Mouse (Mus musculus) forebrain, embryonic 14.5 days (tissue): ENCODE measurements around the gene Ptprz1. TPM values are rescaled to one million over a fixed set of nuclear protein-coding genes. Genes with fewer than 3 reads are reported as not detected.

Experiments
- ATAC-seq: fragments of 200-750 bp; cut with Nextera tagmentation; 2 replicates; pipeline ENCODE4 v1.8.0; 2017; ENCODE audit warnings: mild to moderate bottlenecking, moderate library complexity
- DNase-seq: peaks from one replicate; pipeline ENCODE4 v3.0.0-alpha.2; 2015; ENCODE audit warnings: low spot score
- H3K27ac ChIP-seq: fragments of 300-500 bp; sonication (generic); 2 replicates; pipeline ENCODE4 v1.5.1; 2014; ENCODE audit warnings: low read depth, mild to moderate bottlenecking, control low read depth, low read length, moderate library complexity
- H3K27me3 ChIP-seq: fragments of 300-500 bp; sonication (generic); replicated peaks from 2 replicates; pipeline ENCODE4 v1.6.1; 2014; ENCODE audit warnings: low read length, control low read depth, mixed read lengths; ENCODE audit not compliant: control insufficient read depth, insufficient read depth
- H3K36me3 ChIP-seq: fragments of 300-500 bp; sonication (generic); 2 replicates; pipeline ENCODE4 v1.6.1; 2014; ENCODE audit warnings: low read length, control low read depth; ENCODE audit not compliant: control insufficient read depth, insufficient read depth
- H3K4me1 ChIP-seq: fragments of 300-500 bp; sonication (generic); 2 replicates; pipeline ENCODE4 v1.6.1; 2014; ENCODE audit warnings: antibody characterized with exemption, low read length, control low read depth; ENCODE audit not compliant: control insufficient read depth, insufficient read depth
- H3K4me2 ChIP-seq: fragments of 300-500 bp; sonication (generic); 2 replicates; pipeline ENCODE4 v1.6.1; 2014; ENCODE audit warnings: mild to moderate bottlenecking, control low read depth, low read length
- H3K4me3 ChIP-seq: fragments of 300-500 bp; sonication (generic); 2 replicates; pipeline ENCODE4 v1.5.1; 2014; ENCODE audit warnings: low read depth, low read length, control low read depth
- H3K9ac ChIP-seq: fragments of 300-500 bp; sonication (generic); 2 replicates; pipeline ENCODE4 v1.6.1; 2014; ENCODE audit warnings: mild to moderate bottlenecking, low read length, control low read depth, moderate library complexity
- H3K9me3 ChIP-seq: fragments of 300-500 bp; sonication (generic); replicated peaks from 2 replicates; pipeline ENCODE4 v1.6.1; 2016; ENCODE audit warnings: low read length, control low read depth, mixed read lengths; ENCODE audit not compliant: control insufficient read depth
- WGBS: fragments of 180-500 bp; shearing (Covaris S2); extraction: QIAGEN DNeasy Blood & Tissue Kit; methylation state at CpG from one replicate; pipeline ENCODE4 v1.1.7; 2014; 5-methylcytosine and 5-hydroxymethylcytosine counted together
- polyA plus RNA-seq: library from polyadenylated mRNA; unstranded; fragments of >200 nt; fragmentation: Nextera tagmentation; extraction: Ambion mirVana; gene quantifications from 2 replicates; pipeline ENCODE4 v1.2.1, GENCODE M21; 2014

Gene Ptprz1
- polyA plus RNA-seq, 1 experiment from 2014 or later, result 80.5 TPM

DNA sequence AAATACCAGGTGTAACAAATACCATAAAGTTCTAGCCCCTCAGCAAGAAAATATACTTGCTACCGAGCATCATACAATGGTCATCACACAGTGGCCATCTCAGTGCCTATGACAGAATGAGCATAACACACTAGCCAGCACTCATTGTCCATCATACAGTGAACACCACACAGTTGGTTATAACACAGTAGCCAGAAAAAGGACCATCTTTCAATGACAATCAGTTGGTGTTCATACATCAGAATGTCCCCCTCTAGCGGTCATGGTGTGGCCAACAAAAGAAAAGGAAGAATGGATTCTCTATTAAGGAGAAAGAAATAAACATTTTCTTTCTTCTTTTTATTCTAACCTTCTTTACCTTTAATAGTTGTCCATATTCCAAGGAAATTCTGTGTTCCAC is 92.8 kb downstream of the Ptprz1 start:
- H3K4me3 ChIP-seq, result no peak overlapping the region
- no peak overlapping the region for H3K9ac ChIP-seq
- no peaks in the 10 kb centered on the region for H3K4me1 ChIP-seq
- peaks cover 18% of the 10 kb centered on the region for H3K36me3 ChIP-seq
- H3K27ac ChIP-seq, result no peak overlapping the region
- no peaks in the 10 kb centered on the region for H3K27me3 ChIP-seq
- peak; percentile 80 for DNase-seq
- WGBS, result 48% methylated on average over 2 of the region's 2 CpGs
- ATAC-seq, result peak; percentile 57; the same call in 1 of the 2 replicates
- H3K9me3 ChIP-seq, result peaks cover 4% of the 10 kb centered on the region; the same call in 1 of the 2 replicates
- no peak overlapping the region for H3K4me2 ChIP-seq

DNA sequence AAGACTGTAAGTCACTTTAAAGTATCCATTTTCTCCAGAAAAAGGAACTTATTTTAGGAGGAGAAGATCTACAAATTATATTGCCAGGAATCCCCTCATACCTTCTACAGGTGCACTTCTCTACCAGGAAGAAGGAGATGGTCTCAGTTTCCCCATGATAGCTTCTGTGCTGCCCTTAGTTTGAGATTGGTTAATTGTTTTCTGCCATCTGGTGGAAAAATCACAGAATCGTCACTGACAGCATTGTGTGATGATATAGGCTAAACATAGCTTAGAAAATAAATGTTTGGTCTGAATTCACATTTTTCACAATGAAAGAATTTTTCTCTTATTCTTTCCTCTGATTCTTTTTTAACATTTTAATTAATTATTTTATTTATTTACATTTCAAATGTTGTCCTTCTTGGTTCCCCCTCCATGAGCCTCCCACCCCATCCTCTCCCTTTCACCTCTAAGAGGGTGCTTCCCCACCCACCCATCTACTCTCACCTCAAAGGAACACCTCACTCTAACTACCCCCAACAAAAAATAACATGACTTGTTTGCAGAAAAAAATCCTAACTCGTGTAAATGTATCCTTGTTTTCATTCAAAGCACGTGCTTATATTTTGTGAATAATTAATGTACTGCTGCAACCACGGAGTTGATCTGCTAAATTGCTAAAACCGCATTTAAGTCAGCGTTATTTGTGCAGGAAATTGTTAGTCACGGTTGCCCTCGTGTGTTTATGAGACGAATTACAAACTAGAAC is 108.6 kb downstream of the Ptprz1 start:
- H3K9me3 ChIP-seq, result peaks cover 11% of the 10 kb centered on the region
- no peak overlapping the region for H3K9ac ChIP-seq
- ATAC-seq, result peak; percentile 91
- peak overlapping the region; percentile 36 for H3K4me2 ChIP-seq
- DNase-seq, result peak; percentile 91
- no peak overlapping the region for H3K4me3 ChIP-seq
- H3K27ac ChIP-seq, result no peak overlapping the region
- WGBS, result 2% methylated on average over 9 of the region's 9 CpGs
- H3K4me1 ChIP-seq, result no peaks in the 10 kb centered on the region
- H3K36me3 ChIP-seq, result peaks cover 12% of the 10 kb centered on the region
- H3K27me3 ChIP-seq, result no peaks in the 10 kb centered on the region

DNA sequence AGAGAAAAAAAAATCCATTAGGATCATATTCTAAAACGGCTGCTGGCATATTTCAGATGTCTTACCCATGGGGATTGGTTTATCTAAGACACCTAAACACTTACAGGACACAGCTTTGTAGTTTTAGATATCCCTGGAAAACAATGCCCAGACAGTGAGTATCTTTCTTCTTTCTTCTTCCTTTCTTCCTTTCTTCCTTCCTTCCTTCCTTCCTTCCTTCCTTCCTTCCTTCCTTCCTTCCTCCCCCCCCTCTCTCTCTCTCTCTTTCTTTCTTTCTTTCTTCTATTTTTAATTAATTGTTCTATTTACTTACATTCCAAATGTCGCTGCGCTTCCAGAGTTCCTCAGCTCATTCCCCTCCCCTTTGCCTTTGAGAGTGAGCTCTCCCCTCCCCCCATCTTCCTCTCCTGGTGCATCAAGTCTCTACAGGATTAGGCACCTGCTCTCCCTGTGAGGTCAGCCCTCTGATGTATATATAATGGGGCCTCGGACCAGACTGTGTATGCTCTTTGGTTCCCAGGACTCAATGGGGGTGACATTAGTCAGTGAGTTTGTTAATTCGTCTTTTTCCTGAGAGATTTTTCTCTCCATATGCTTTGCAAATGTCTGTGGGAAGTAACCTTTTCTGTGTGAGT is 109.3 kb downstream of the Ptprz1 start:
- Histone ChIP-seq H3K4me1 (no peaks in the 10 kb centered on the region), H3K27ac (no peak overlapping the region), H3K4me3 (no peak overlapping the region), H3K9ac (no peak overlapping the region), H3K4me2 (peak overlapping the region; percentile 36; the same call in 1 of the 2 replicates), H3K36me3 (peaks cover 9% of the 10 kb centered on the region), H3K27me3 (no peaks in the 10 kb centered on the region), H3K9me3 (peaks cover 10% of the 10 kb centered on the region)
- DNase-seq (peak; percentile 31), ATAC-seq (peak; percentile 51)
- 4% methylated on average over 5 of the region's 5 CpGs for WGBS

DNA sequence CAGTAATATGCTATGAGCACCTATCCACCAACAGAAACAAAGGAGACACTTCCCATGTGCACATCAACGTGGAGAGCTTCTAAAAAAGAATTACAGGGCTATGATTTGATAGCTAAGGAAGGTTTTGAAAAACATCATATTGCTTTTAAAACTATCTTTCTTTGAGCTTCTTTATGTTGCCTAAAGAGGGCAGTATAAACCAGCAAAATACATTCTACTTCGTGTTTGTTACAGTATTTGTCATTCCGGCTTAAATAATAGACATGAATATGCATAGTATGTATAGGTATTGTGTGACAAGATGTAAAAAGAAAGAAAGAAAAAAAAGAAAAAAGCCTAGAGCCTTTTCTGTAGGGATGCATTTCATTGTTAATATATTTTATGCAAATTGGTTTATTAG is 127.8 kb downstream of the Ptprz1 start:
- Histone ChIP-seq H3K36me3 (peaks cover 30% of the 10 kb centered on the region), H3K4me1 (no peaks in the 10 kb centered on the region), H3K27me3 (no peaks in the 10 kb centered on the region), H3K4me2 (no peak overlapping the region), H3K9me3 (no peaks in the 10 kb centered on the region), H3K9ac (no peak overlapping the region), H3K4me3 (no peak overlapping the region), H3K27ac (no peak overlapping the region)
- ATAC-seq (peak; percentile 48; the same call in 1 of the 2 replicates), DNase-seq (peak; percentile 29)
- 32% methylated on average over 3 of the region's 3 CpGs for WGBS

DNA sequence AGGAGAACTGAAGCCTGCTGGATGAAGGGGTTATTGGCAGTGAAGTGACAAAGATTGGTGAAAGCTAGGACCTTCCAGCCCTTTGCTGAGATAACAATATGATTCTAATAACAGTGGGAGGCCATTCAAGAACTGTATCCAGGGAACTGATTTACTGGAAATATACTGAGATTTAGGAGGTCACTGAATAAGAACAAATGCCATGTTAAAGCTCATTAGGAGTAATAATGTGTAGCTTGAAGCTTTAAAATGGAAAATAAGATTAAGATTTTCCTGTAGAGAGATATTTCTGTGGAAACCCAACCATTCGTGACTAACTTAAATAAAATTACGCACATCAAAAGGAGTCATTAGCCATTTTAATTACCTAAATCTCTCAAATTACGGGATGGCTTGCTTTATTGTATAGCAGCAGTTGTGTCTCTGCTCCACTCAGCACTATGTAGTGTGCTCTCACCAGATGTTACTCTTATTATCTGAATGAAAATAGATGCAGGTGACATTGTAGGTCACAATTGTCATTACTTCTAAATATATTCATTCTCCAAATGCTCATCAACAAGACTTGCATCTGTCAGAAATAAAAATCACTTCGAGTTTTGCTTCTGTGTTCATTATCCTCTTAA is 139.8 kb downstream of the Ptprz1 start:
- Histone ChIP-seq H3K4me2 (no peak overlapping the region), H3K4me3 (no peak overlapping the region), H3K36me3 (peaks cover 15% of the 10 kb centered on the region), H3K27ac (no peak overlapping the region), H3K27me3 (no peaks in the 10 kb centered on the region), H3K4me1 (no peaks in the 10 kb centered on the region), H3K9me3 (no peaks in the 10 kb centered on the region), H3K9ac (no peak overlapping the region)
- ATAC-seq (no peak; the same call in 1 of the 2 replicates), DNase-seq (peak; percentile 27)
- 38% methylated on average over 4 of the region's 4 CpGs for WGBS

DNA sequence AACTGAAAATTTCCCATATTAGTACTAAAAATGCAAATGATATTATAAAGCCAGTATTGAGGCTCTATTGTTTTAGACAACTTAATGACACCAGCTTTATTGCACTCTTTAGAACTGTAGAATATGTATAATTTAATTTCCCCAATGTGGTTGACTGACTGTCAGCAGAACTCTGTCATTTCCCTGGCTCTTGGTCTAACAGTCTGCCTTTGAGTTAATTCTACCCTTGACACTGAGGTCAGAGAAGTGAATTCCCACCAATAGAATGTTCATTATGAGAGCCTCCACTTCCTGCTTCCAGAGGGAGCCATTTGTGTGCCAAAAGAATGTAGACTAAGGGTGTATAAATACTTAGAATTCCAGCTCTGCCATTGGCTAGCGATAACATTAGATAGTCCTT is 152.9 kb downstream of the Ptprz1 start:
- Histone ChIP-seq H3K27ac (no peak overlapping the region), H3K4me1 (no peaks in the 10 kb centered on the region), H3K27me3 (no peaks in the 10 kb centered on the region), H3K9ac (no peak overlapping the region), H3K36me3 (peaks cover 34% of the 10 kb centered on the region), H3K9me3 (no peaks in the 10 kb centered on the region), H3K4me3 (no peak overlapping the region), H3K4me2 (no peak overlapping the region)
- ATAC-seq (no peak), DNase-seq (no peak)
- whole genome bisulfite sequencing, result 93% methylated on average over 1 of the region's 1 CpGs

DNA sequence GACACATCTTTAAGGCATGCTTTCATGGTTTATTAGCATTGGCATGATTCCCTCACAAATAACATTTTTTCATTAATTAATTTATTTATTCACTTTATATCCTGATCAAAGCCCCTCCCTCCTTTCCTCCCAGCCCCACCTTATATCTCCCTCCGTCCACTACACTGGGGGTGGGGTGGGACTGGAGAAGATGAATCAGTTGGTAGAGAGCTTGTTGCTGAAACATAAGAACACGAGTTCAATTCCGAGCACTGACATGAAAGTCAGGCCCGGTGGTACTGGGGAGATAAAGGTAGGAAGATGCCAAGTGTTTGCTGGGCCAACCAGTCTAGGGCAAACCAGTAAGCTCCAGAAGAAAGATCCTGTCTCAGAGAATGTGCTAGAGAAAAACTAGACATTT is 173.5 kb downstream of the Ptprz1 start:
- ATAC-seq, result no peak
- Histone ChIP-seq H3K9me3 (0 out of 2 replicates have a peak, but pooled peaks cover 3% of the 10 kb centered on the region), H3K27me3 (no peaks in the 10 kb centered on the region), H3K9ac (no peak overlapping the region), H3K36me3 (peaks cover 47% of the 10 kb centered on the region), H3K4me1 (no peaks in the 10 kb centered on the region), H3K27ac (no peak overlapping the region), H3K4me2 (no peak overlapping the region), H3K4me3 (no peak overlapping the region)
- 94% methylated on average over 4 of the region's 4 CpGs for WGBS
- DNase-seq, result no peak

- 96% methylated on average over 5 of the region's 5 CpGs for WGBS
- H3K9ac ChIP-seq, result no peak overlapping the region
- no peaks in the 10 kb centered on the region for H3K27me3 ChIP-seq
- ATAC-seq, result no peak; the same call in 1 of the 2 replicates
- no peak for DNase-seq
- 0 out of 2 replicates have a peak, but pooled peaks cover 3% of the 10 kb centered on the region for H3K9me3 ChIP-seq
- peaks cover 23% of the 10 kb centered on the region for H3K36me3 ChIP-seq
- H3K4me2 ChIP-seq, result no peak overlapping the region
- no peak overlapping the region for H3K27ac ChIP-seq
- no peaks in the 10 kb centered on the region for H3K4me1 ChIP-seq
- no peak overlapping the region for H3K4me3 ChIP-seq
These were observed 180.4 kb downstream of the Ptprz1 start for GRCm38 (mm10) chr6:23055734-23056133.
